Mouse (Mus musculus) kidney, embryonic 16.5 days (tissue): Measurements from ENCODE around the gene Ddit4. TPM values are rescaled to one million over a fixed set of nuclear protein-coding genes. Genes with fewer than 3 reads are reported as not detected.
A peak's percentile ranks its signal among the peaks of the same experiment; 100 is the strongest.

Source experiments
- ATAC-seq: fragments of 200-750 bp; cut with Nextera tagmentation; 2 replicates; pipeline ENCODE4 v1.8.0; 2017; ENCODE audit warnings: moderate TSS enrichment; ENCODE audit not compliant: low FRiP score, low TSS enrichment
- H3K27ac ChIP-seq: fragments of 300-500 bp; sonication (generic); 2 replicates; pipeline ENCODE4 v1.5.1; 2014; ENCODE audit warnings: low read length
- H3K27me3 ChIP-seq: fragments of 300-500 bp; sonication (generic); 2 replicates; pipeline ENCODE4 v1.6.1; 2014; ENCODE audit warnings: low read length, control low read depth, mixed read lengths; ENCODE audit not compliant: insufficient read depth
- H3K36me3 ChIP-seq: fragments of 300-500 bp; sonication (generic); 2 replicates; pipeline ENCODE4 v1.6.1; 2014; ENCODE audit warnings: low read length, control low read depth, mixed read lengths; ENCODE audit not compliant: insufficient read depth
- H3K4me1 ChIP-seq: fragments of 300-500 bp; sonication (generic); 2 replicates; pipeline ENCODE4 v1.6.1; 2014; ENCODE audit warnings: low read length, control low read depth, mixed read lengths; ENCODE audit not compliant: insufficient read depth
- H3K4me2 ChIP-seq: fragments of 300-500 bp; sonication (generic); replicated peaks from 2 replicates; pipeline ENCODE4 v1.6.1; 2014; ENCODE audit warnings: low read depth, low read length
- H3K4me3 ChIP-seq: fragments of 300-500 bp; sonication (generic); 2 replicates; pipeline ENCODE4 v1.5.1; 2014; ENCODE audit warnings: mild to moderate bottlenecking, low read length
- H3K9ac ChIP-seq: fragments of 300-500 bp; sonication (generic); replicated peaks from 2 replicates; pipeline ENCODE4 v1.6.1; 2014; ENCODE audit warnings: low read length
- H3K9me3 ChIP-seq: fragments of 300-500 bp; sonication (generic); 2 replicates; pipeline ENCODE4 v1.6.1; 2016; ENCODE audit warnings: low read length, control low read depth
- WGBS: fragments of 180-500 bp; shearing (Covaris S2); extraction: QIAGEN DNeasy Blood & Tissue Kit; methylation state at CpG from one replicate; pipeline ENCODE4 v1.1.7; 2014; 5-methylcytosine and 5-hydroxymethylcytosine counted together
- polyA plus RNA-seq: library from polyadenylated mRNA; unstranded; fragments of >200 nt; fragmentation: Nextera tagmentation; extraction: Ambion mirVana; gene quantifications from 2 replicates; pipeline ENCODE4 v1.2.1, GENCODE M21; 2015

Ddit4 gene
- polyA plus RNA-seq, 1 experiment from 2014 or later, result 31.9 TPM

DNA sequence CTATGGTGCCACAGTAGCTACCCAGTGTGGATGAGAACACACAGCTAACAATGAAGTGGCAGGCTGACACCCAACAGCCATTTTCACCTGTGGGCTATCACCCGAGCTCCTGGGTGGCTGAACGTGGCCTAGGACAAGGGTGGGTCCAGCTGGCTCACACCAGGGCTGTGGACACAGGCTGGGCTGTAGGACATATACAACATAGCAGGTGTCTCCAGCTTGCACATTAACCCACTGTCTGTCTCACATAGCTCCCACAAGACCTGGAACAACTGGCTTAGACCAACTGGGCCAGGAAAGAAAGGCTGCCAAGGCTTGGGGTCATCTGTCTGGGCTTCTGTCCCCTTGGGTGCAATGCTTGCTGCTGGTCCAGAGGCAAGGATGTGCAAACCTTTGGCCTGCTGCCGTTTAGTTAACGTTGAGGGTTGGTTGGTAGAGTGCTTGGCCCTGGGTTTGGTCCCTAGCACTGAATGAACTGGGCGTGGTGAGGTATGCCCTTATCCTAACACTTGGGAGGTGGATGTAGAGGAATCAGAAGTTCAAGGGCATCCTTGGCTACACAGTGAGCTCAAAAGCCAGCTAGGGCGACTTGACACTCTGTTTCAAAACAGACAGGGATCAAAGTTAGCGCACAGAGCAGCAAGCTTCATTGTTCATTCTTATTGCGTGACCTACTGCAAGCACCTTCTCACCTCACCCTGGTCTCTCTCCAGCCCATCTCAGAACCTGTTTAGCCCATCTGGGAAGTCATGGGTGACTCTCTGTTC is 36.3 kb downstream of the Ddit4 start:
- Histone ChIP-seq H3K4me1 (peaks cover 43% of the 10 kb centered on the region), H3K4me2 (no peak overlapping the region)
- 86% methylated on average over 8 of the region's 8 CpGs for WGBS

DNA sequence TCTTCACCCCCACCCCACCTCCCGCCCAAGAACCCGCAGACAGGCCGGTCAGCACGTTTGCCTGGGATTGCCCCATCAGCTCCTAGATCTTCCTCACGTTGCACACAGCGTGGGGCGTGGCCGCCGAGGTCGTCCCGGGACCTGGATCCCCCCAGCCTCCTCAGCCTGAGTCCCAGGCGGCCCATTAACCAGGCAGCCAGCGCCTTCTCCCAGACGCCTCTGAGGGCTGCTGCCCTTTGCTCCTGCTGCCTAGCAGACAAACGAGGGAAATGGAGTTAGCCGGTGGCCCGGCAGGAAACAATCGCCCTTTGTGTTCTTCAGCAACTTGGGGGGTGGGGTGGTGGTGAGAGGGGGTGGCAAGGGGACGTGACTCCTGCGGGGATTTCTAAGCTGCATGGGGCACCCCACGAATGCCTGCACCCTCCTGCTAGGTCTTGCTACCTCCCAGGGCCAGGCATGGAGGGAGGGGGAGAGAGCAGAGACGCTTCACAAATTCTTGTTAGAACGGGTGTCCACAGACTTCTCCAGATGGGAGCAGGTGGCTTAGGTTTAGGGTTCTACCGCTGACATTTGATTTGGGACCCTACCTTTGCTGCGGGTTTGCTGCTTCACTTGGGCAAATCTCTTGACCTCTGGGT is 40.0 kb downstream of the Ddit4 start:
- H3K9me3 ChIP-seq, result no peaks in the 10 kb centered on the region
- H3K27me3 ChIP-seq, result no peaks in the 10 kb centered on the region
- 0 out of 2 replicates have a peak, but pooled peaks have one; percentile 16 for ATAC-seq
- H3K36me3 ChIP-seq, result no peaks in the 10 kb centered on the region
- WGBS, result 5% methylated on average over 25 of the region's 25 CpGs
- peak overlapping the region; percentile 19; the same call in 1 of the 2 replicates for H3K4me3 ChIP-seq
- peaks cover 59% of the 10 kb centered on the region for H3K4me1 ChIP-seq
- peak overlapping the region; percentile 73 for H3K27ac ChIP-seq
- H3K9ac ChIP-seq, result peak overlapping the region; percentile 53
- H3K4me2 ChIP-seq, result peak overlapping the region; percentile 51

More for the DNA sequence above, 36.3 kb downstream of the Ddit4 start:
- H3K9me3 ChIP-seq, result no peaks in the 10 kb centered on the region
- peak overlapping the region; percentile 84; the same call in 1 of the 2 replicates for H3K27ac ChIP-seq
- no peaks in the 10 kb centered on the region for H3K27me3 ChIP-seq
- no peak overlapping the region for H3K9ac ChIP-seq
- H3K36me3 ChIP-seq, result no peaks in the 10 kb centered on the region
- no peak overlapping the region for H3K4me3 ChIP-seq
- ATAC-seq, result no peak

DNA sequence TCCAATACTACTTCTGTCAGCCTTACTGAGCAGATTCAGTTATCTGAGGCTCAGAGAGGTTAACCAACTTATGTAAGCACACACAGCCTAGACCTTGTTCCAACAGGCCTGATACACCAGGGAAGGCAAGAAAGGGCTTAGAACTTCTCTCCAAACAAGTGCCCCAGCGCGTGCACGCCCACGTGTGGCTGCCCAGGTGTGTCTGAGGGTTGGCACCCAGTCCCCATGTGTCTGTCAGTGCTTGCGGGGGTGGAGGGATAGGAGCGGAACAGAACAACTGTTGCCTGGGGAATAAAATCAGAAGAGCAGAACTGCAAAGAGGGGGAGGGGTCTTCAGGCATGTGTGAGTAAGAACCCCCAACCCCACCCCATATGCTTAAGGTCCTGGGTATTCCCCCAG is 40.5 kb downstream of the Ddit4 start:
- WGBS, result 19% methylated on average over 6 of the region's 6 CpGs
- no peak for ATAC-seq
- H3K4me3 ChIP-seq, result no peak overlapping the region; the same call in 1 of the 2 replicates
- H3K27me3 ChIP-seq, result no peaks in the 10 kb centered on the region
- peaks cover 53% of the 10 kb centered on the region for H3K4me1 ChIP-seq
- peak overlapping the region; percentile 51 for H3K4me2 ChIP-seq
- no peaks in the 10 kb centered on the region for H3K9me3 ChIP-seq
- peak overlapping the region; percentile 73 for H3K27ac ChIP-seq
- no peaks in the 10 kb centered on the region for H3K36me3 ChIP-seq
- H3K9ac ChIP-seq, result peak overlapping the region; percentile 53; the same call in 1 of the 2 replicates

DNA sequence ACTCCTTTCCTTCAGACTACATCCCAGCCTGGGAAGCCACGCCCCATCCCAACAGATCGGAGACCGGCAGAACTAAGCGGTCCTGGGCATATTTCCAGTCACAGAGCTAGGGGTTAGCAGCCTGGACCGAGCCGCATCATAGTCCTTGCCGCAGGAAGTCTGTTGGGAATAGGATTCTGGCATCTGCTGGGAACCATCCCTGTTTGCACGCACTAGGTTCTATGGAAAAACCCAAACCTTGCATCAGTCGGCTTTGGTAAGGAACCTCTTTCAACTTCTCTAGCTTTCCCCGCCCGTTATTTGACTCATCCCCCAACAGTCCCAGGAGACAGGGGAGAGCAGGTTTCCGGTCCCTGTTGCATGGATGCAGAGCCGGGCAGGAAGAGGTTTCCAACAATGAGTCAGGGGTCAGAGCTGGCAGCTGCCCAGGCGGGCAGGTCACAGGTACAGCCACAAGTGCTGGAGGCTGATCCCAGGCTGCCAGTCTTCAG is 42.2 kb downstream of the Ddit4 start:
- Histone ChIP-seq H3K36me3 (no peaks in the 10 kb centered on the region), H3K27ac (peak overlapping the region; percentile 92), H3K4me2 (peak overlapping the region; percentile 39), H3K27me3 (no peaks in the 10 kb centered on the region), H3K9me3 (no peaks in the 10 kb centered on the region), H3K4me1 (peaks cover 50% of the 10 kb centered on the region), H3K9ac (no peak overlapping the region), H3K4me3 (peak overlapping the region; percentile 15; the same call in 1 of the 2 replicates)
- WGBS, result 6% methylated on average over 14 of the region's 14 CpGs
- ATAC-seq, result peak; percentile 18

DNA sequence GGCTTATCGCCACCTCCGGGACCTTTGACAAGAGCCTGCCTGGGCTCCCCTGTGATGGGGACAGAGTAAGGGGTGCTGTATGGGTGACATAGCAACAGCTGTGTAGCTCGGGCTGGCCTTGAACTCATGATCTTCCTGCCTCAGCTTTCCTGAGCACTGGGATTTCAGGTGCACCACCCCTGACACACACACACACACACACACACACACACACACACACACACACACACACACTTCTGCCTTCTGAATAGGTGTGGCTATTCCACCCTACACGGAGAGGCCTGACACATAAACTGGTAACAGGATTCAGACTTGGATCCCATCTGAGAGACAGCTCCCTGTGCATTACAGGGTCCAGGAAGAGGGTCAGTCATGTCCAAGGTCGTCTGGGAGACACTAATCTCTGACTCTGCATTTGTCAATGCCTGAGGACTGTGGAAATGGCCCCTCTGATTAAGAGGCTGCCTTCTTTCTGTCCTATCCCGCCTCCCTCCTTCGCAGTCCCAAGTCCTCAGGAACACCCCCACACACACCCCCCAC is 42.8 kb downstream of the Ddit4 start:
- Histone ChIP-seq H3K27me3 (no peaks in the 10 kb centered on the region), H3K4me1 (peaks cover 50% of the 10 kb centered on the region), H3K9me3 (no peaks in the 10 kb centered on the region), H3K27ac (peak overlapping the region; percentile 92), H3K9ac (0 out of 2 replicates have a peak overlapping the region, but pooled peaks have one; percentile 44), H3K36me3 (no peaks in the 10 kb centered on the region), H3K4me2 (peak overlapping the region; percentile 39; the same call in 1 of the 2 replicates), H3K4me3 (no peak overlapping the region)
- ATAC-seq, result no peak
- 52% methylated on average over 7 of the region's 7 CpGs for WGBS

DNA sequence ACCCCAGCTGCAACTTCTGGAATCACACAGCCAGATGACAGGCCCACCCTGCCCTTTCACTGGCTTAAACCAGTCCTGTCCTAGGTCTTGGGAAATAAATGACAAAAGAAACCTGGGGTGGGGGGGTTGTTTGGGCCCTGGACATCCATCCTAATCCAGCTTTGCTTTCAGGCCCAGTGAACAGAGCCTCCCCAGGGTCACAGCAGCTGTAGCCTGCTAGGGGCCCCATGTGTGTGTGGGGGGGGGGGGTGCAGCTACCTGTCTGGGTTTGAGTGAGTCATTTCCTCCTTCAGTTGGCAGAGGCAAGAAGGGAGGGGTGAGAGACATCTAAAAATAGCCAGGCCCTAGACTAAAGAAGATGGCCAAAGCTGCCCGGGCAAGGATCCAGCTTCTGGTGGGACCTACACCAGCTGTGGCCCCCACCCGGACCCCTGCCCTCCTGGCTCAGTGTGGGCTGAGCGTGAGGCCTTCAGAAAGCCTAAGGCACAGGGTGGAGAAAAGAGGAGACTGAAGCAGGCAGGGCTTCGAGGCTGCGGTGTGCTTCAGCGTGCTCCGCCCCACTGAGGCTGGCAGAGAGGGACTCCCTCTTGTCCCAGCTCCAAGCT is 43.8 kb downstream of the Ddit4 start:
- H3K36me3 ChIP-seq, result no peaks in the 10 kb centered on the region
- peak; percentile 64 for ATAC-seq
- no peaks in the 10 kb centered on the region for H3K27me3 ChIP-seq
- no peaks in the 10 kb centered on the region for H3K9me3 ChIP-seq
- H3K4me2 ChIP-seq, result no peak overlapping the region
- H3K4me1 ChIP-seq, result peaks cover 58% of the 10 kb centered on the region
- WGBS, result 29% methylated on average over 7 of the region's 7 CpGs
- H3K9ac ChIP-seq, result peak overlapping the region; percentile 44; the same call in 1 of the 2 replicates
- no peak overlapping the region for H3K4me3 ChIP-seq
- peak overlapping the region; percentile 92 for H3K27ac ChIP-seq

DNA sequence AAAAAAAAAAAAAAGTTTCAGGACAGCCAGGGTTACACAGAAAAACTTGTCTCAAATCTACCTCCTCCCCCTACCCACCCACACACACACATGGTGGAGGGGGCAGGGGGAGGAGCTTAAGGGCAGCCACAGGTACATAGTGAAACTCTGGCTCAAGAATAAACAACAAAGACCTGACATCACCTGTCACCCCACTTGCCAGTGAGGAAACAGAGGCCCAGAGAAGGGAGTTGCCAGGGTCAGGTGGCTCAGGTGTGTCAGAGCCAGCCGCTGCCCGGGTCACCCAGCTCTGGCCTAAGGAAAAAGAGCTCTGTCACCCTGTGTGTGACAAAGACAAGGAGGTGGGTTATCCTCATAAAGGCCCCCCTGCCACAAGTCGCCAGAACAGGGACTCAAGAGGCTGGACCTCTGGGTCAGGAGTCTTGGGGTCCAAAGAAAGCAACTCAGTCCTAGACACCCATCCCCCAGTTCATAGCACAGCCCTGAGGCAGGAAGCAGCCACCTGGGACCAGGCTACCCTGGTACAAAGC is 44.5 kb downstream of the Ddit4 start:
- no peak overlapping the region for H3K4me2 ChIP-seq
- WGBS, result 49% methylated on average over 3 of the region's 3 CpGs
- no peaks in the 10 kb centered on the region for H3K36me3 ChIP-seq
- H3K4me1 ChIP-seq, result peaks cover 63% of the 10 kb centered on the region
- no peak overlapping the region for H3K4me3 ChIP-seq
- H3K27me3 ChIP-seq, result no peaks in the 10 kb centered on the region
- peak overlapping the region; percentile 38; the same call in 1 of the 2 replicates for H3K9ac ChIP-seq
- H3K9me3 ChIP-seq, result no peaks in the 10 kb centered on the region
- peak overlapping the region; percentile 92 for H3K27ac ChIP-seq
- peak; percentile 13; the same call in 1 of the 2 replicates for ATAC-seq

DNA sequence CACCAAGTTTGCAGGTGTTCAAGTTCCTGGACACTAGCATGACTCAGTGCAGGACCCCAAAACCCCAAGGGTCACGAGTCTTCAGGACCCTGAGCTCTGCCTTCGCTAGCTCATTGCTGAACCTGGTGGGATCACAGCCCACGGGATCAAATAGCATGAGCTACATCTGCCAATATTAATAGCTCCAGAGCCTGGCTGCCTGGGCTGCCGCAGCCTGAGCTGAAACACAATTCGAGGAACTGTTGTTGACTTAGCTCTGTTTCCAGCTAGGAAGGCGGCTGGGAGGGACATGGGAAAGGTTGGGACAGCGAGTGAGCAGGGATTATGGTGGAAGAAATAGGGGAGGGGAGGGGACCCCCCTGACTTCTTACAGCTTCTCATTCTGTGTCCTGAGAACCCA is 48.5 kb downstream of the Ddit4 start:
- Histone ChIP-seq H3K4me1 (peaks cover 56% of the 10 kb centered on the region), H3K36me3 (no peaks in the 10 kb centered on the region), H3K27me3 (no peaks in the 10 kb centered on the region), H3K4me2 (no peak overlapping the region), H3K9me3 (no peaks in the 10 kb centered on the region), H3K9ac (0 out of 2 replicates have a peak overlapping the region, but pooled peaks have one; percentile 15), H3K4me3 (no peak overlapping the region), H3K27ac (peak overlapping the region; percentile 4; the same call in 1 of the 2 replicates)
- ATAC-seq, result no peak
- 29% methylated on average over 7 of the region's 7 CpGs for WGBS

DNA sequence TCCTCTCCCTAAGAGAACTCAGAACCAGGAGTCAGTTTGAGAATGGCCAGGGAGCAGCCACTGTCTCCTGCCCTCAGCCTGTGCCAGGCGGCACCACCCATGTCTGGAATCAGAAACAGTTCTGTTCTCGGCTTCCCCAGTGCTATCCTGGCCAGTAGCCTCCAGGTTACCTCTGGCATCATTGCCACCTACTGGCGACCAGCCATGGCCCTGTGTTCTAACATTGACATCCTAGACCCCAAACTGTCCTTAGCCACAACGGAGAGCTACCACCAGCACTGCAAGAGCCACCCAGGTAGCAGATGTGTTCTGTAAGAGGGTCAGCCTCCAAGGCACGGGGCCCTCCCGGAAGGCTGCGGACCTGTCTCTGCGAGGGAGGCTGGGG is 49.0 kb downstream of the Ddit4 start:
- H3K27ac ChIP-seq, result no peak overlapping the region
- no peaks in the 10 kb centered on the region for H3K36me3 ChIP-seq
- WGBS, result 33% methylated on average over 8 of the region's 8 CpGs
- no peak overlapping the region for H3K9ac ChIP-seq
- peaks cover 55% of the 10 kb centered on the region for H3K4me1 ChIP-seq
- no peak for ATAC-seq
- H3K27me3 ChIP-seq, result no peaks in the 10 kb centered on the region
- H3K4me3 ChIP-seq, result no peak overlapping the region
- H3K9me3 ChIP-seq, result no peaks in the 10 kb centered on the region
- H3K4me2 ChIP-seq, result no peak overlapping the region
